Mouse (Mus musculus): ENCODE results near the gene Exoc7. TPM values are rescaled to one million over a fixed set of nuclear protein-coding genes. Genes with fewer than 3 reads are reported as not detected.

Gene Exoc7
- 78.8 and 83.9 TPM in 2 replicates for polyA plus RNA-seq (2016; fragmentation: Nextera tagmentation; extraction: Ambion mirVana)

DNA sequence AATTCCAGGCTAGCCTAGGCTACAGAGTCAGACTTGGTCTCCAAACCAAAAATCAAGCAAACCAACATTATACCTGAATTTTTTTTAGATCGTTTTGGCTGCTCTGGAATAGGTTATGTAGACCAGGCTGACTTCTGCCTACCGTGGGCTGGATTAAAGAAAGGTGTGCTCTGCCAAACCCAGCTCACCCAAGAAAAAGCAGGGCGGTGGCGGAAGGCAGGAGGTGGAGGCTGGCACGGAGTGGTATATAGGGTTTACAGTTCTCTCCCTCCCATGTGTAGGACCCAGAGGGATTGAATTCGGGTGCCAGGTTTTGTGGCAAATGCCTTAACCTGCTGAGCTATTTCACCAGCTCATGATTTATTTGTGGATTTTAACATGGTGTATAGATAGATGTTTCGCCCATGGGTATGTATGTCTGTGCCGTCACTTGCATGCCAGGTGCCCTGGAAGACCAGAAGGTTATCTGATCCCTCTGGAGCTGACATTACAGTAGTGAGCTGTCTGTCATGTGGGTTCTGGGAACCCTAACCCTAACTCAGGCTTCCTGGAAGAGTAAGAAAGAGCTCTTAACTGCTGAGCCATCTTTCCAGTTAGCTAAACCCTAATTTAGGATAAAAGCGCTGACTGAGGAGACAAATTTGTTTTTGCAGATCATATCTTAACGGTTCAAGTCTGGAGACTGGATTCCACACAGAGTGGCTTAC lies at the start of gene Exoc7:
TSS of gene Exoc7 (minus strand) at position 215 of the 707 bp plus-strand sequence.
- WGBS = 82% methylated on average over 10 of the region's 10 CpGs
- Histone ChIP-seq H3K4me3 (peak within 1 kb of the TSS; percentile 91), H3K27ac (peak within 1 kb of the TSS; percentile 50), H3K9ac (peak within 1 kb of the TSS; percentile 88), H3K36me3 (peaks cover 29% of the 10 kb centered on the region), H3K27me3 (no peaks in the 10 kb centered on the region), H3K4me2 (replicated peaks) (peak within 1 kb of the TSS; percentile 87), H3K4me1 (peaks cover 10% of the 10 kb centered on the region), H3K9me3 (no peaks in the 10 kb centered on the region)
- ATAC-seq (ENCODE audit: insufficient number of reproducible peaks, insufficient read depth, low FRiP score, low TSS enrichment) = no peak

DNA sequence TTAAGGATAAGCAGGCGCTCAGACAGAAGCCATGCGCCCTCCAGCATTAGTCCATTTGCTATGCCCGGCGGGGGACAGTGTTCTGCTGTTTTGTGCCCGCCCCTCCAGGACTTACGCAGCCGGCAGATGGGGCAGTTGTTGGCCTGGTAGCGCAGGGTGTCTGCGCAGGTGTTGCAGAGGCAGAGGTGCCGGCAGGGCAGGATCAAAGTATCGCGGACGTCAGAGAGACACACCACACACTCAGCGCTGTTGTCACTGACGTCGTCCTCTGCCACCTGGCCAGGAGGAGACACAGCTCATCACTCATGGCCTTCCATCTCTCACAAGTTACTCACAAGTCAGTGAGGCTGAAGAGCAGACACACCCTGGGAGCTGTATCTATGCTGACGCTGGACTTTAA lies 47.5 kb upstream of the Exoc7 start:
- ATAC-seq (ENCODE audit: insufficient number of reproducible peaks, insufficient read depth, low FRiP score, low TSS enrichment) = no peak
- H3K27me3 ChIP-seq = no peaks in the 10 kb centered on the region
- no peaks in the 10 kb centered on the region for H3K9me3 ChIP-seq
- peaks cover 61% of the 10 kb centered on the region for H3K36me3 ChIP-seq
- H3K9ac ChIP-seq = no peak overlapping the region
- no peaks in the 10 kb centered on the region for H3K4me1 ChIP-seq
- H3K27ac ChIP-seq = no peak overlapping the region
- no peak overlapping the region for H3K4me3 ChIP-seq
- 29% methylated on average over 17 of the region's 17 CpGs for WGBS
- no peak overlapping the region for H3K4me2 ChIP-seq (replicated peaks)

DNA sequence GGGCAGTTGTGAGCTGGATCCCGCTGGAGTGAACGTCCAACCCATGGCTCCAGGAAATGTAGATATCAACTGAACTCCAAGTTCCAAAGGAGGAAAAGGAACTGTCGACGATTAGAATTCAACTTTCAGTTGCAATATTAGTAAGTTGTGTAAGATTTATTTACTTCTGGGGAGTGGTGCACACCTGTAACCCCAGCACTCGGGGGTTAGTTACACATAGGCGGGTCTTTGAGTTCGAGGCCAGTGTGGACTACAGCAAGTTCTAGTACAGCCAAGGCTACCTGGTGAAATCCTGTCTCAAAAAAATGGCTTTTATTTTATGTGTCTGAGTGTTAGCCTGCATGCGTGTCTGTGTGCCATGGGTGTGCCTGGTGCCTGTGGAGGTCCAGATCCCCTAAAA lies 46.5 kb upstream of the Exoc7 start:
- 92% methylated on average over 8 of the region's 8 CpGs for WGBS
- no peaks in the 10 kb centered on the region for H3K27me3 ChIP-seq
- no peak for ATAC-seq (ENCODE audit: insufficient number of reproducible peaks, insufficient read depth, low FRiP score, low TSS enrichment)
- no peaks in the 10 kb centered on the region for H3K9me3 ChIP-seq
- no peak overlapping the region for H3K4me2 ChIP-seq (replicated peaks)
- H3K4me1 ChIP-seq = no peaks in the 10 kb centered on the region
- H3K36me3 ChIP-seq = peaks cover 57% of the 10 kb centered on the region
- no peak overlapping the region for H3K4me3 ChIP-seq
- H3K9ac ChIP-seq = no peak overlapping the region
- H3K27ac ChIP-seq = no peak overlapping the region

DNA sequence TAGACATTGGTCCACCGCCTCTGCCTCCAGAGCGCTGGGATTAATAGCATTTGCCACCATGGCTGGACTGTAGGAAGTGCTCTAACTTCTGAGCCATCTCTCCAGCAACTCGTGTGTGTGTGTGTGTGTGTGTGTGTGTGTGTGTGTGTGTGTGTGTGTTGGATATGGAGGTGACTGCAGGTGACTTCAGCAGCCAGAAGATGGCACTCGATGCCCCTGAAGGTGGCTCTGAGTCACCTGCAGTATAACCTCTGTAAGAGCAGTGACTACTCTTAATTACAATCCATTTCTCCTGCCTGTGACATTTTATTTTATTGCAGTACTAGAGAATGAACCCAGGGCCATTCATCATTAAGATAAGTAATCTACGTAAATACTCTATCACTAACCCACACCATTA lies 44.3 kb upstream of the Exoc7 start:
- H3K27me3 ChIP-seq = no peaks in the 10 kb centered on the region
- ATAC-seq (ENCODE audit: insufficient number of reproducible peaks, insufficient read depth, low FRiP score, low TSS enrichment) = no peak
- no peak overlapping the region for H3K4me2 ChIP-seq (replicated peaks)
- no peaks in the 10 kb centered on the region for H3K4me1 ChIP-seq
- H3K4me3 ChIP-seq = no peak overlapping the region
- H3K9me3 ChIP-seq = no peaks in the 10 kb centered on the region
- no peak overlapping the region for H3K27ac ChIP-seq
- WGBS = 79% methylated on average over 5 of the region's 5 CpGs
- H3K9ac ChIP-seq = no peak overlapping the region
- peaks cover 70% of the 10 kb centered on the region for H3K36me3 ChIP-seq

GRCm38 (mm10) chr11:116347955-116348354 lies 40.9 kb upstream of the Exoc7 start:
- H3K4me2 ChIP-seq (replicated peaks) = no peak overlapping the region
- H3K9ac ChIP-seq = no peak overlapping the region
- no peaks in the 10 kb centered on the region for H3K9me3 ChIP-seq
- no peak overlapping the region for H3K27ac ChIP-seq
- H3K4me3 ChIP-seq = no peak overlapping the region
- ATAC-seq (ENCODE audit: insufficient number of reproducible peaks, insufficient read depth, low FRiP score, low TSS enrichment) = no peak
- H3K36me3 ChIP-seq = peaks cover 66% of the 10 kb centered on the region
- H3K4me1 ChIP-seq = no peaks in the 10 kb centered on the region
- 59% methylated on average over 5 of the region's 5 CpGs for WGBS
- no peaks in the 10 kb centered on the region for H3K27me3 ChIP-seq

DNA sequence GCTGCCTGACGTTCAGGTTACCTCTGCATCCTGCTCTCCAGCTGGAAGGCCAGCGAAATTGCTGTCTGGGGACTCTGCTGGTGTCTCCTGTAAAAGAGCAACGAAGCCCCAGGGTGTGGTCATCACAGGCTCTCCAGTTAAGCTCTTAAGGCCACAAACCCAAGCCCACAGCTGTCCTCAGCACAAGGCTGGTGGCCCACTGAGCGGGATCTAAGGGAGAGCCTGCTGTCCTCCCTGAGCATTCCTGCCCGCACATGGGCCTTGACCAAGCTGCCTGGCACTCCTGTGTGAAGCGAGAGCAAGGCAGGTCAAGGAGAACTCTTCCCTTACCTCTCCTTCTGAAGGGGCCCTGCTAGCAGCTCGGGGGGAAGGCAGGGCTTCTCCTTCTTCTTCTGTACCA lies 40.0 kb upstream of the Exoc7 start:
- Histone ChIP-seq H3K4me2 (replicated peaks) (no peak overlapping the region), H3K27ac (no peak overlapping the region), H3K4me3 (no peak overlapping the region), H3K9me3 (no peaks in the 10 kb centered on the region), H3K27me3 (no peaks in the 10 kb centered on the region), H3K4me1 (no peaks in the 10 kb centered on the region), H3K36me3 (peaks cover 70% of the 10 kb centered on the region), H3K9ac (no peak overlapping the region)
- WGBS = 75% methylated on average over 7 of the region's 7 CpGs
- no peak for ATAC-seq (ENCODE audit: insufficient number of reproducible peaks, insufficient read depth, low FRiP score, low TSS enrichment)

DNA sequence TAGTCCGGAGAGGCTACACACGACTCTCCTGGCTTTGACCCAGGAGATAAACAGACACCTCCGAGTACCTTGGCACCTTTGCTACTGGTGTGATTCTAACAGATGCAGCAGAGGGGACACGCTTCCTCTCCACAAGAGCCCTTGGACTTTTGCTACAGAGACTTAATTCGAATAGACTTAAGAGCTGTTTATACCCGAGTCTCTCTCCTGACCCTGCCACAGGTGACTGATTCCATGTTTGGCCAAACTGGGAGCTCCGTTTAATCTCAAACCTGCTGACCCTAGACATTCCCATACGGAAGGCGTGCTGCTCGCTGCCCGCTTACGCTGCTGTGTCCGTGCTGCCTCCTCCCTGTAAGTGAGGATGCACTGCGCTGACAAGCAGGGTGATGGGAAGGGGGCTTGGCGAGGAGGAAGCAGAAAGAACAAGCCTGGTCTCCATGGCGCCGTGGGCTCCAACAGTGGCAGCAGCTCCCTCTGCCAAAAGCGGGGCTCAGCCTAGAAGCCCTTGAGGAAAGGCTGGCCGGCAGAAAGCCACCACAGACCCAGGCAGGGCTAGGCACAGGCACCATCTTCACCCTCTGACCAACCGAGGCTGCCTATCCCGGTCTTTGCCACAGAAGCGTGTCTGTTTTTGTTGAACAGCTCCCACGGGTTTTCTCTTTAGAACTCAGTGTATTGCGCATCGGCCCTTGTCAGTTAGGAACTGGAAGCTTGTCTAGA lies 35.2 kb upstream of the Exoc7 start:
- Histone ChIP-seq H3K36me3 (peaks cover 41% of the 10 kb centered on the region; the same call in 1 of the 2 replicates), H3K27me3 (0 out of 2 replicates have a peak, but pooled peaks cover 6% of the 10 kb centered on the region), H3K9me3 (no peaks in the 10 kb centered on the region), H3K4me3 (no peak overlapping the region), H3K27ac (no peak overlapping the region), H3K9ac (no peak overlapping the region), H3K4me2 (replicated peaks) (no peak overlapping the region), H3K4me1 (peaks cover 3% of the 10 kb centered on the region; the same call in 1 of the 2 replicates)
- no peak for ATAC-seq (ENCODE audit: insufficient number of reproducible peaks, insufficient read depth, low FRiP score, low TSS enrichment)
- WGBS = 70% methylated on average over 25 of the region's 25 CpGs

DNA sequence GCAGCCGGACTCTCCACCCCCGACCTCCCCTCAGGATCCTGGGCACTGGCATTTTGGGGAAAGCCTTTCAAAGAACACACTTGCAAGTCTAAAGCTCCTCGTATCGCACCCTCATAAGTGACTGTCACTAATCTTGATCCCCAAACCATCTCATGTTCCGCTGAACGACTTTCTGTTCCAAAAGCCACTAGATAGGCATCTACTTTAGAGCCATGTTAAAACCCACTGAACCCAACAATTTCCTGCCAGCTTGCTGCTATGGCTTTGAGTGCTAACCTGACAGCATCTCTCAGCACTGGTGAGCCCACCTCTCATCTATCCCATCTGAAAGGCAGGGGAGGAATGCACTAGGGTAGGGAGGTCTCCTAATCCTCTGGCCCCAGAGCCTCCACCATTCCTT lies 30.5 kb upstream of the Exoc7 start:
- Histone ChIP-seq H3K4me1 (peaks cover 33% of the 10 kb centered on the region), H3K9me3 (no peaks in the 10 kb centered on the region), H3K36me3 (peaks cover 4% of the 10 kb centered on the region; the same call in 1 of the 2 replicates), H3K4me3 (no peak overlapping the region), H3K9ac (no peak overlapping the region), H3K4me2 (replicated peaks) (no peak overlapping the region), H3K27me3 (peaks cover 33% of the 10 kb centered on the region), H3K27ac (no peak overlapping the region)
- WGBS = 80% methylated on average over 6 of the region's 6 CpGs
- no peak for ATAC-seq (ENCODE audit: insufficient number of reproducible peaks, insufficient read depth, low FRiP score, low TSS enrichment)

- H3K9ac ChIP-seq = no peak overlapping the region
- H3K4me1 ChIP-seq = peaks cover 38% of the 10 kb centered on the region
- peaks cover 33% of the 10 kb centered on the region for H3K27me3 ChIP-seq
- no peak for ATAC-seq (ENCODE audit: insufficient number of reproducible peaks, insufficient read depth, low FRiP score, low TSS enrichment)
- H3K4me3 ChIP-seq = no peak overlapping the region
- no peak overlapping the region for H3K27ac ChIP-seq
- H3K9me3 ChIP-seq = no peaks in the 10 kb centered on the region
- H3K4me2 ChIP-seq (replicated peaks) = no peak overlapping the region
- peaks cover 4% of the 10 kb centered on the region; the same call in 1 of the 2 replicates for H3K36me3 ChIP-seq
- 61% methylated on average over 12 of the region's 12 CpGs for WGBS
These were observed 30.0 kb upstream of the Exoc7 start for GRCm38 (mm10) chr11:116337000-116337399.

GRCm38 (mm10) chr11:116336393-116336792 lies 29.4 kb upstream of the Exoc7 start:
- ATAC-seq (ENCODE audit: insufficient number of reproducible peaks, insufficient read depth, low FRiP score, low TSS enrichment) = no peak
- H3K9ac ChIP-seq = peak overlapping the region; percentile 70; the same call in 1 of the 2 replicates
- peaks cover 40% of the 10 kb centered on the region for H3K4me1 ChIP-seq
- peak overlapping the region; percentile 95; the same call in 1 of the 2 replicates for H3K4me2 ChIP-seq (replicated peaks)
- H3K27me3 ChIP-seq = peaks cover 33% of the 10 kb centered on the region
- no peak overlapping the region for H3K27ac ChIP-seq
- WGBS = 79% methylated on average over 4 of the region's 4 CpGs
- H3K36me3 ChIP-seq = no peaks in the 10 kb centered on the region
- no peak overlapping the region for H3K4me3 ChIP-seq
- H3K9me3 ChIP-seq = no peaks in the 10 kb centered on the region

GRCm38 (mm10) chr11:116335244-116336036 lies 28.4 kb upstream of the Exoc7 start, which contains the start of gene Foxj1:
TSS of gene Foxj1 (minus strand) at chr11:116335399.
- Histone ChIP-seq H3K36me3 (no peaks in the 10 kb centered on the region), H3K27me3 (peaks cover 33% of the 10 kb centered on the region), H3K9me3 (no peaks in the 10 kb centered on the region), H3K27ac (0 out of 2 replicates have a peak within 1 kb of the TSS, but pooled peaks have one; percentile 59), H3K4me2 (replicated peaks) (peak within 1 kb of the TSS; percentile 95), H3K4me3 (peak within 1 kb of the TSS; percentile 56), H3K4me1 (peaks cover 40% of the 10 kb centered on the region), H3K9ac (peak within 1 kb of the TSS; percentile 70)
- peak; percentile 74 for ATAC-seq (ENCODE audit: insufficient number of reproducible peaks, insufficient read depth, low FRiP score, low TSS enrichment)
- WGBS = under 1% methylated on average over 58 of the region's 61 CpGs
